Mouse (Mus musculus) forebrain, embryonic 14.5 days (tissue): ENCODE measurements at regions not wholly inside any gene's neighbourhood (a gene's known extent, or its start where the extent isn't known, plus 50 kb on each side); places are given as distances from the start of the nearest gene placed in this dataset.

Source experiments
- ATAC-seq: fragments of 200-750 bp; cut with Nextera tagmentation; 2 replicates; pipeline ENCODE4 v1.8.0; 2017; ENCODE audit warnings: mild to moderate bottlenecking, moderate library complexity
- DNase-seq: peaks from one replicate; pipeline ENCODE4 v3.0.0-alpha.2; 2015; ENCODE audit warnings: low spot score
- H3K27ac ChIP-seq: fragments of 300-500 bp; sonication (generic); 2 replicates; pipeline ENCODE4 v1.5.1; 2014; ENCODE audit warnings: low read depth, mild to moderate bottlenecking, control low read depth, low read length, moderate library complexity
- H3K27me3 ChIP-seq: fragments of 300-500 bp; sonication (generic); replicated peaks from 2 replicates; pipeline ENCODE4 v1.6.1; 2014; ENCODE audit warnings: low read length, control low read depth, mixed read lengths; ENCODE audit not compliant: control insufficient read depth, insufficient read depth
- H3K36me3 ChIP-seq: fragments of 300-500 bp; sonication (generic); 2 replicates; pipeline ENCODE4 v1.6.1; 2014; ENCODE audit warnings: low read length, control low read depth; ENCODE audit not compliant: control insufficient read depth, insufficient read depth
- H3K4me1 ChIP-seq: fragments of 300-500 bp; sonication (generic); 2 replicates; pipeline ENCODE4 v1.6.1; 2014; ENCODE audit warnings: antibody characterized with exemption, low read length, control low read depth; ENCODE audit not compliant: control insufficient read depth, insufficient read depth
- H3K4me2 ChIP-seq: fragments of 300-500 bp; sonication (generic); 2 replicates; pipeline ENCODE4 v1.6.1; 2014; ENCODE audit warnings: mild to moderate bottlenecking, control low read depth, low read length
- H3K4me3 ChIP-seq: fragments of 300-500 bp; sonication (generic); 2 replicates; pipeline ENCODE4 v1.5.1; 2014; ENCODE audit warnings: low read depth, low read length, control low read depth
- H3K9ac ChIP-seq: fragments of 300-500 bp; sonication (generic); 2 replicates; pipeline ENCODE4 v1.6.1; 2014; ENCODE audit warnings: mild to moderate bottlenecking, low read length, control low read depth, moderate library complexity
- H3K9me3 ChIP-seq: fragments of 300-500 bp; sonication (generic); replicated peaks from 2 replicates; pipeline ENCODE4 v1.6.1; 2016; ENCODE audit warnings: low read length, control low read depth, mixed read lengths; ENCODE audit not compliant: control insufficient read depth
- WGBS: fragments of 180-500 bp; shearing (Covaris S2); extraction: QIAGEN DNeasy Blood & Tissue Kit; methylation state at CpG from one replicate; pipeline ENCODE4 v1.1.7; 2014; 5-methylcytosine and 5-hydroxymethylcytosine counted together

DNA sequence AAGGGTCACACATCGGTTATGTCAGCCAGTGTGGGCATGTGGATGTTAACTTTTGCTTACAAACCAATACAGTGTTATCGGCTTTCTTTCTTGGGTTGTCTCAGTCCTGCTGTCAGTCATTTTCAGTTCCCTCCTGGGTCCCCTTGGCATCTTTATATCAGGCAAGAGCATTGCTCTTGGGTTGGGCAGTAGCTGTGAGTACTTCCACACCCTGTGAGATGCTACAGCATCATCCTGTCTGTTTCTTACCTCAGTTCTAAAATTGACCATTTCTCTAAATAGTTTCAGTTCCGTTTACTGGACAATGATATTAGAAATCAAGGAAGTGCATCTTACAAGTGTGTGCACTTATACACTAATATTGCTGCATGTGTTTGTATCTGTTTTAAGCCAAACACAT is 104.9 kb upstream of the Sgk1 start:
- Histone ChIP-seq H3K4me3 (no peak overlapping the region), H3K4me2 (no peak overlapping the region)

DNA sequence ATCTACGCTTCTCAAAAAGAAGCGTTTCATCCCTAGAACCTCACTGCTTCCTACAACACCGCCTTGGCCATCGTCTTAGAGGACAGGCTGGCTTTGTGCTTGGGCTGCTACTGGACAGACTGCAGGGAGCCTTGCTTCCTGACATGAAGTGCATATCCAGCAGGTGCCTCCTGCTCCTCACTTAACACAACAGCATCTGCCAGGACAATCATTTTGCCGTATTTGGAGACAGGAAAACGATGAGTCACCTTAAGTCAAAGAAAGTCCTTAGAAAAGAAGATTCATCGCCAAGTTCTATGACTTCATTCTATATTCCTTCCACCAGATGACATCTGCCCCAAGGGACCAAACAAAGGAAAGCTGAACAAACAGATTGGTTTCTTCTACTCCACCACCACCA is 98.5 kb upstream of the Sgk1 start:
- Histone ChIP-seq H3K27me3 (no peaks in the 10 kb centered on the region), H3K4me3 (no peak overlapping the region), H3K9me3 (no peaks in the 10 kb centered on the region), H3K36me3 (no peaks in the 10 kb centered on the region), H3K4me1 (no peaks in the 10 kb centered on the region), H3K4me2 (no peak overlapping the region), H3K27ac (no peak overlapping the region), H3K9ac (no peak overlapping the region)
- no peak for ATAC-seq
- no peak for DNase-seq
- WGBS, result 96% methylated on average over 7 of the region's 7 CpGs

More for the DNA sequence above, 104.9 kb upstream of the Sgk1 start:
- 93% methylated on average over 3 of the region's 3 CpGs for WGBS
- Histone ChIP-seq H3K27ac (no peak overlapping the region), H3K36me3 (no peaks in the 10 kb centered on the region), H3K27me3 (no peaks in the 10 kb centered on the region), H3K4me1 (no peaks in the 10 kb centered on the region), H3K9me3 (no peaks in the 10 kb centered on the region), H3K9ac (no peak overlapping the region)
- DNase-seq, result no peak
- ATAC-seq, result no peak

DNA sequence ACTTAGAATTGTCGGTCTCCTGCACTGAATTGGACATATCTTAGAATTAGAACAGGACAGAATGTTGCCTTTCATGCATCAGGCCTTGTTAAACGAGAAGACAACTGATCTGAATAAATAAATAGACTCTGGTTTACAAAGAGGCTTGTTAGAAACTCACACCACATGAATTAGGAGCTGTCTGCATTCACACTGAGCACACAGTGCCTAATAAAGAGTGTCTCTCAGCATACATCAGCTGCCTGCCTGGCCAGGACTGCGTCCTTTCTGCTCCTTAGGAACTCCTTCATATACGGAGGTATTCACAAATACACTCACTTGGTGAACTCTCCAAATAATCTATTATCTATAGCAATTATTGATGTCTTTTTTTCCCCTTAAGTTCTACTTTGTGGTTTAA is 96.9 kb upstream of the Sgk1 start:
- H3K9me3 ChIP-seq, result no peaks in the 10 kb centered on the region
- H3K4me3 ChIP-seq, result no peak overlapping the region
- H3K9ac ChIP-seq, result no peak overlapping the region
- ATAC-seq, result peak; percentile 50; the same call in 1 of the 2 replicates
- DNase-seq, result peak; percentile 14
- H3K4me1 ChIP-seq, result no peaks in the 10 kb centered on the region
- no peak overlapping the region for H3K27ac ChIP-seq
- H3K36me3 ChIP-seq, result no peaks in the 10 kb centered on the region
- H3K27me3 ChIP-seq, result no peaks in the 10 kb centered on the region
- H3K4me2 ChIP-seq, result no peak overlapping the region
- 18% methylated on average over 4 of the region's 4 CpGs for WGBS

- ATAC-seq (no peak), DNase-seq (no peak)
- no peak overlapping the region for H3K4me2 ChIP-seq
- H3K27me3 ChIP-seq, result no peaks in the 10 kb centered on the region
- H3K4me3 ChIP-seq, result no peak overlapping the region
- H3K9me3 ChIP-seq, result no peaks in the 10 kb centered on the region
- WGBS, result 85% methylated on average over 5 of the region's 5 CpGs
- no peaks in the 10 kb centered on the region for H3K4me1 ChIP-seq
- no peaks in the 10 kb centered on the region for H3K36me3 ChIP-seq
- no peak overlapping the region for H3K9ac ChIP-seq
- H3K27ac ChIP-seq, result no peak overlapping the region
Measured at GRCm38 (mm10) chr10:21785785-21786184, 96.2 kb upstream of the Sgk1 start.

DNA sequence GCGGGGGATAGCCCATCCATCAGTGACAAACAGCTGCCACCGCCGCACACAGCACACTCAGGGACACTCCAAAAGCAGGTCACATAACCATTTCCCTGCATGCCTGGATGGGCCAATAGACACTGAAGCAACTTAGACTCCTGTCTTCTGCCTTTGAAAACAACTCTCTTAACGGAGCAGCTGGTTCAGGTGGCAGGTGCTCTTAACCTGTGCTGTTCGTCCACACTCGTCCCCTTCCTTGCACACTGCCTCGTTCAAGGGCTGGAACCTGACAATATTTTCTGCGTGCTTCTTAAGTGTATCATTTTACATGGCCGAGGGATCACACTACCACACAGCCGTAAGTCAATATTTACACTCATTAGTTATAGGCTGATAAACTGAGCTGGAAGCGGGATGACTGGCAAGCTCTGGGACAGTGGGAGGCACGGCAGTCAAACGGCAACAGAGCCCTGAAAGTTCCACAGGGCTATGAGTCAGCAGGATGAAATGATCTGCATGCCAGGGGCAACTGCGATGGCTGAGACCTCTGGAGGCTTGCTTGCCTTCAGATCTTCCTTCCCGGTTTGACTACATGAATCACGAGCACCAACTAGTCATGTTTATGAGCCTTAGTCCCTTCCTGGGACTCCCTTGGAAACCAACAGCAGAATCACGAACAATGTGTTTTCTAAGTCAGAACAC is 92.0 kb upstream of the Sgk1 start:
- Histone ChIP-seq H3K36me3 (no peaks in the 10 kb centered on the region), H3K9me3 (no peaks in the 10 kb centered on the region), H3K4me2 (no peak overlapping the region), H3K9ac (no peak overlapping the region), H3K4me1 (no peaks in the 10 kb centered on the region), H3K4me3 (no peak overlapping the region), H3K27ac (no peak overlapping the region), H3K27me3 (no peaks in the 10 kb centered on the region)
- no peak for DNase-seq
- 83% methylated on average over 17 of the region's 17 CpGs for WGBS
- no peak for ATAC-seq

DNA sequence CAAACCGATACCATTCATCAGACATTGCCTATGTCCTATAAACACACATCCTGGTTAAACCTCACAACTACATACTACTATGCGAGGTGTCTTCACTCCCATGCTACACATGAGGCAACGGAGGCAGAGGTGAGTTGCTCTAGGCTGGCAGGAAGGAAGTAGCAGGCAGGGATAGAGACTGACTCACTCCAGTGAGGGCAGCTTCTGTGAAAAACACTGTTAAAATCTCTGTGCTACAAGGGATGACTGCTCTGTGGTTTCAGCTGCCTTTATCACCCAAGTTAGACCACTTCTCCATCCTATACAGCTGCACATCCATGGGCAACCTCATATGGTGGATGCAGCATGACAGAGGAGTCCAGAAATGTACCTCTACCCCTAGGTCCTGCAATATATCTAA is 91.0 kb upstream of the Sgk1 start:
- no peaks in the 10 kb centered on the region for H3K27me3 ChIP-seq
- H3K4me3 ChIP-seq, result no peak overlapping the region
- H3K4me1 ChIP-seq, result no peaks in the 10 kb centered on the region
- no peak overlapping the region for H3K27ac ChIP-seq
- no peaks in the 10 kb centered on the region for H3K9me3 ChIP-seq
- DNase-seq (no peak), ATAC-seq (no peak)
- no peak overlapping the region for H3K9ac ChIP-seq
- H3K36me3 ChIP-seq, result no peaks in the 10 kb centered on the region
- 97% methylated on average over 3 of the region's 3 CpGs for whole genome bisulfite sequencing
- no peak overlapping the region for H3K4me2 ChIP-seq

DNA sequence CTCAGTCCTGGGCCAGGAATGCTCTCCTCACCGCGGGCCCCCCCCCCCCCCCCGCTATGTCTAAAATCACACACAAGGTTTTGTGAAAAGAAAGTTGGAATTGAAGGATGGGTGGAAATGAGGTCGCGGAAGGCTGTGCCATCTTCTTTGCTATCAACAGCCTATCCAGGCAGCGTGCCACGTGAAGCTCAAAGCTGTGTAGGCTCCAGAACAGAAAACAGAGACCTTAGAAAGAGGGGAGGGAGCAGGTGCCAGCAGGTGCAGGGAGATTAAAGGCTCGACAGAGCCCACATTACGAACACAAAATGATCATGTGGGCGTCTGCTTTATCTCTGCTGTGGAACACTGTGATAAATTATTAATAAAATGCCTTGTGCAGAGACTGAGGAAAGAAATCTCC is 89.6 kb upstream of the Sgk1 start:
- 37% methylated on average over 10 of the region's 10 CpGs for WGBS
- Histone ChIP-seq H3K36me3 (no peaks in the 10 kb centered on the region), H3K4me1 (no peaks in the 10 kb centered on the region), H3K9me3 (no peaks in the 10 kb centered on the region), H3K9ac (no peak overlapping the region), H3K4me3 (no peak overlapping the region), H3K4me2 (no peak overlapping the region), H3K27me3 (no peaks in the 10 kb centered on the region), H3K27ac (no peak overlapping the region)
- ATAC-seq (peak; percentile 12; the same call in 1 of the 2 replicates), DNase-seq (peak; percentile 17)

- no peaks in the 10 kb centered on the region for H3K36me3 ChIP-seq
- ATAC-seq, result no peak
- no peak overlapping the region for H3K9ac ChIP-seq
- H3K4me3 ChIP-seq, result no peak overlapping the region
- 77% methylated on average over 11 of the region's 11 CpGs for WGBS
- no peaks in the 10 kb centered on the region for H3K9me3 ChIP-seq
- no peaks in the 10 kb centered on the region for H3K4me1 ChIP-seq
- H3K4me2 ChIP-seq, result no peak overlapping the region
- no peak overlapping the region for H3K27ac ChIP-seq
- H3K27me3 ChIP-seq, result no peaks in the 10 kb centered on the region
- no peak for DNase-seq
Measured at GRCm38 (mm10) chr10:21793641-21794040, 88.3 kb upstream of the Sgk1 start.

- H3K9me3 ChIP-seq, result no peaks in the 10 kb centered on the region
- no peak overlapping the region for H3K9ac ChIP-seq
- H3K4me2 ChIP-seq, result no peak overlapping the region
- no peaks in the 10 kb centered on the region for H3K27me3 ChIP-seq
- no peaks in the 10 kb centered on the region for H3K4me1 ChIP-seq
- ATAC-seq, result no peak
- WGBS, result 92% methylated on average over 4 of the region's 4 CpGs
- DNase-seq, result no peak
- no peaks in the 10 kb centered on the region for H3K36me3 ChIP-seq
- no peak overlapping the region for H3K4me3 ChIP-seq
- no peak overlapping the region for H3K27ac ChIP-seq
Measured at GRCm38 (mm10) chr10:21796386-21796785, 85.6 kb upstream of the Sgk1 start.
